ENCODE assay signal across 21 mouse cellular contexts in the genomic region with DNA sequence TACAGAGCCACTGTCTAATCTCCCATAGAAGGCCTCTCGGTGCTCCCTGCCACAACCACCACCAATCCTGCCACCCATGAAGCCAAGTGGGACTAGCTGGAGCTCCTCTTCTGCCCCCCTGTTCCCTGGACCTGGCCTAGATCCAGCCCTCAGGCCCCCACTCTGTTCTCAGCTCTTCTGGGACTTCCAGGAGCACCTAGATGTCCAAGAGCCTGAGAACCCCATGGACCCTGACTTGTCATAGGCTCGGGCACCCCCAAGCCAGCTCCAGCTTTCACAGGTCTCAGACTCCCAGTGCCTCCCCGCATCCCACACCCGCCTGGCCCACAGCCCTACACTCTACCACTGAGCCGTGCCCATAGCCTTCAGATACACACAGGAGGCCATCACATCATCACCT. TPM values are rescaled to one million over a fixed set of nuclear protein-coding genes. Genes with fewer than 3 reads are reported as not detected.
"Had no signal": no experiment of that assay in that cellular context is flagged by ENCODE, and none has a peak within 500 bp of the region (broad histone marks: within the 10 kb centered on the region; RNA-seq: fewer than 3 reads in every experiment).

No protein-coding gene starts in this region.

- ATAC-seq: lung, postnatal 0 days had no signal

- DNase-seq: kidney, adult 2 months; kidney, postnatal 10 days; kidney, postnatal 36 days; liver, embryonic 13.5 days; lung, adult 2 months; lung, postnatal 36 days; midbrain, embryonic 14.5 days; right cerebral cortex, adult 18-20 months; right cerebral cortex, postnatal 14 days; right cerebral cortex, postnatal 4 days; thymus, adult 2 months; thymus, postnatal 14 days; thymus, postnatal 4 days had no signal

- H3K36me3 ChIP-seq: liver, embryonic 13.5 days; midbrain, embryonic 10.5 days; neural tube, embryonic 12.5 days; neural tube, embryonic 15.5 days had no signal

- H3K27ac ChIP-seq: liver, embryonic 13.5 days; midbrain, embryonic 10.5 days; neural tube, embryonic 12.5 days; neural tube, embryonic 15.5 days; stomach, postnatal 0 days had no signal

- H3K4me3 ChIP-seq: liver, embryonic 13.5 days; megakaryocyte, embryonic 14.5 days; midbrain, embryonic 10.5 days; neural tube, embryonic 12.5 days; neural tube, embryonic 15.5 days had no signal

- H3K9me3 ChIP-seq: liver, embryonic 13.5 days; neural tube, embryonic 12.5 days; neural tube, embryonic 15.5 days had no signal

- H3K4me2 ChIP-seq: liver, embryonic 13.5 days; neural tube, embryonic 12.5 days; neural tube, embryonic 15.5 days had no signal

- H3K27me3 ChIP-seq: neural tube, embryonic 12.5 days; neural tube, embryonic 15.5 days had no signal

- H3K9ac ChIP-seq: liver, embryonic 13.5 days; neural tube, embryonic 12.5 days; neural tube, embryonic 15.5 days had no signal

RNA-seq across cellular contexts. Expression of a gene that starts 15.3 kb away (rescaled TPM):
- total RNA-seq: liver, adult 2 months had no signal
- polyA plus RNA-seq: kidney, embryonic 14.5 days; liver, adult 2 months had no signal
